Mouse (Mus musculus) cerebellum, adult 2 months (tissue): Measurements from ENCODE around the gene Btnl9.
"Not testable (repeated sequence)": the region's sequence is repeated elsewhere in the genome, so short reads cannot be mapped to it uniquely, and the experiment has no call there.

ENCODE experiments used
- CTCF ChIP-seq: fragments of 200-500 bp; IDR thresholded peaks from 2 replicates; pipeline ENCODE4 v1.5.1; 2011; ENCODE audit warnings: low read depth, mild to moderate bottlenecking, control low read depth, low read length, moderate library complexity, borderline replicate concordance; ENCODE audit not compliant: insufficient read depth
- POLR2A ChIP-seq: fragments of 200-500 bp; IDR thresholded peaks from 2 replicates; pipeline ENCODE4 v1.6.1; 2011; ENCODE audit warnings: low read length, control low read depth, borderline replicate concordance; ENCODE audit not compliant: insufficient read depth

DNA sequence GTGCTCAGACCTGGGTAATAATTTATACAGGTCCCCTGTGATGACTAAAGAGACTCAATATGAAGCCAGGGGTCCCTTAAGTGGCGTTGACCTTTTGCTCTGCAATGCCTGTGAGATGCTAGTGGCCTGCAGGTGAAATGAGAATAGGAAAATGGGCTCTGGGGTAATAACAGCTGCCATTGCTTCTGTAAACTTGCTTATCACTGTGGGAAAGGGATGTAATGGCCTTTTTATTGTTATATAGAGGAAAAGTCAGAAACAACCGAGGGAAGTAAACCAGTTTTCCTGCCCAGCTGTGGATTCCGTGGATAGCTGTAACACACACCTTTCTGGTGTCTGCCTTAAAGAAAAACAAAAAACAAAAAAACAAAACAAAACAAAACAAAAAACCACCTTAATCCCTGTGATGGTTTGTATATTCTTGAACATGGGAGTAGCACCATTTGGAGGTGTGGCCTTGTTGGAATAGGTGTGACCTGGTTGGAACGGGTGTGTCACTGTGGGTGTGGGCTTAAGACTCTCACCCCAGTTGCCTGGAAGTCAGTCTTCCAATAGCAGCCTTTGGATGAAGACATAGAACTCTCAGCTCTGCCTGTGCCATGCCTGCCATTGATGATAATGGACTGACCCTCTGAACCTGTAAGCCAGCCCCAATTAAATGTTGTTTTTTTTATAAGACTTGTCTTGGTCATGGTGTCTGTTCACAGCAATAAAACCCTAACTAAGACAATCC lies 10.7 kb downstream of the Btnl9 start:
- TF ChIP-seq CTCF, POLR2A: not testable (repeated sequence)
